Mouse (Mus musculus) embryo, embryonic 11.5 days (tissue): ENCODE data around the gene Cpsf3.
A peak's percentile ranks its signal among the peaks of the same experiment; 100 is the strongest.

ENCODE experiments used
- DNase-seq: peaks from one replicate; pipeline ENCODE4 v3.0.0-alpha.2; 2012; ENCODE audit warnings: low read depth, low spot score

The Cpsf3 gene

DNA sequence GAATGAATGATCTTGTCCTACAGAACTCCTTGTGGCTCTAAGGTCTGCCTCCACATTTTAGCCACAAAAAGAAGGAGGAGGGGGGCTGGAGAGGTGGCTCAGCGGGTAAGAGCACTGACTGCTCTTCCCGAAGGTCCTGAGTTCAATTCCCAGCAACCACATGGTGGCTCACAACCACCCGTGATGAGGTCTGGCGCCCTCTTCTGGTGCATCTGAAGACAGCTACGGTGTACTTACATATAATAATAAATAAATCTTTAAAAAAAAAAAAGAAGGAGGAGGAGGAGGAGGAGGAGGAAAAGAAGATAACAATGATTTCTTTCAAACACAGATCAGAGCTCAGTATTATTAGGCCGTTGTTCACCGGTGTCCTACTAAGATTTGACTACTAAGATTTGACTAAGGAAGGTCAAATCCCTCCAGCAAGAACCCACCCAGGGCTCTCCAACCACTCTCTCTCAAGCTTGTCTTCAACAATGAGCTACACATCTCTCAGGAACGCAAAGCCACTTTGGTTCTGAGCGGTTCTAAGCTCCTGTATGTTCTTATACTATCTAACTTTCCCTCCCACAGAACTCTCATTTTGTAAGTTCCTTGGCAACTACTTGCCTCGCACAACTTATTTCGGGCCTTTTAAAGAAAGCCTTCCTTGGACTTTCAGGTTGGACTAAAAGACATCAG lies at the start of gene Cpsf3:
Gene Cpsf3 (plus strand): TSS at position 631 of the 681 bp plus-strand sequence.
- DNase-seq = no peak

DNA sequence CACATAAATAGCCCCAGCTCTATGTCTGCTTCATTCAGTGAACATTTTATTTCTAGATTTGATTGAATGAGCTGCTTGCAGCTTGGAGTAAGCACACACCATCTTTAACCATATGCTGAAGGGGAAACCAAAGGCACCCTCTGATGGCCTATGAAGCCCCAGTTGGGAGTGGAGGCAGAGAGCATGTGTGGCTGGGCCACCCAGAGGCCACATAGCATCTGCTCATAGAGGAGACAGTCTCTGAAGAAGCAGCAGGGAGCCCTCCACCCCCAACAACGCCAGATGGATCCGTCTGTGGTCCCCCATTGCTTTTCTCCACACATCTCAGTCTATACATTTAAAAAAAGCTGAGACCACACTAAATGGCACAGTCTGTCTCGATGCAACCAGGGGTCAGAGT lies 43.2 kb upstream of the Cpsf3 start:
- no peak for DNase-seq

DNA sequence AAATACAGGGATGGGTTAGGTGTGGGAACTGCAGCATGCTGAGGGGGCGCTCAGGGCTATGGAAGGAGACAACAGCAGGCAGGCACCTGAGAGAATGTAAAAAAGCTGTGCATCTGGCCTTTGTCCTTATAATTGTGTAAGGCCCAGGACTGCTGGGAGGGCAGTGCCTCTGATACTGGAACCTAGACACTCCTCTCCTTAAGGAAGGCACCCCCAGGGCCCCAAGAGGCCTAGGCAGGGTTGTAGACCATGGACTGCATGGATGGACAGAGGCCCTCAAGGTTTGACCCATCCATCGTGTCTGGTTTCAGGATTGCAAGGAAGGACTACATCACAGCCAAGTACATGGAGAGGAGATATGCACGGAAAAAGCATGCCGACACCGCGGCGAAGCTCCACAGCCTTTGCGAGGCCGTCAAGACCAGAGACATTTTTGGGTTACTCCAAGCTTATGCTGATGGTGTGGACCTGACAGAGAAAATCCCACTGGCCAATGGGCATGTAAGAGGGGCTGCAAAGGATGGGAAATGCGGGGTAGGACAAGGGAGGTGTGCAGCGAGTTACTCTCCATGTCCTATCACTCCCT lies 40.7 kb upstream of the Cpsf3 start:
- no peak for DNase-seq

DNA sequence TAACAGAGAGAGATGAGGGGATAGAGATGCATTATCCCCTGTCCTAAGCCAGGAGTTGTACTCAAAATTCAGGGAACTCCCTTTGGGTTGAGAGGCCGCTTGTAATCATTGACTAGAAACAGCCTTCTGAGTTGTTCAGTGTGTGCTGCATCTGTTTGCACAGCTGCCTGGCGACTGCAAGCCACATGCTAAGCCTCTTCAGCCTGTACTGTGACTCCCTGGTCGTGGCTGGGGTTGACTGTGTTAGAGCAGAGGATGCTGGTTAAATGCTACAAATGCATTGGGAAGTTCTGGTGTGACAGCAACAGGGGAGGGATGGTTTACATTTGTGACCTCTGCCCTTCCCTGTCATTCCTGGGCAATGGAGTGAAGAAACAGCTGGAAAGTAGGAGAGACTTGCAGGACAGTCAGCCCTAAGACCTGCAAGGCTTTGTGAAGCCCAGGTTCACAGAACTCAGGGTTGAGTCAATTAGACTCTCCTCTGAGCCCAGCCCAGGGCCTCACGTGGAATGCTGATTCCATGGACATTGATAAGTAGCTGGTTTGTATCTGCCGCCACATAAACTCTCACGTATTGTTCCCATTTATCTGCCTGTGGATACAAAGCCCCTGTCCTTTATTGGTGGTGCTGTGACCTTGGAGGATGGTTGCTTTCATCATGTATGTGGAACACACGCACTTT lies 37.3 kb upstream of the Cpsf3 start:
- no peak for DNase-seq

DNA sequence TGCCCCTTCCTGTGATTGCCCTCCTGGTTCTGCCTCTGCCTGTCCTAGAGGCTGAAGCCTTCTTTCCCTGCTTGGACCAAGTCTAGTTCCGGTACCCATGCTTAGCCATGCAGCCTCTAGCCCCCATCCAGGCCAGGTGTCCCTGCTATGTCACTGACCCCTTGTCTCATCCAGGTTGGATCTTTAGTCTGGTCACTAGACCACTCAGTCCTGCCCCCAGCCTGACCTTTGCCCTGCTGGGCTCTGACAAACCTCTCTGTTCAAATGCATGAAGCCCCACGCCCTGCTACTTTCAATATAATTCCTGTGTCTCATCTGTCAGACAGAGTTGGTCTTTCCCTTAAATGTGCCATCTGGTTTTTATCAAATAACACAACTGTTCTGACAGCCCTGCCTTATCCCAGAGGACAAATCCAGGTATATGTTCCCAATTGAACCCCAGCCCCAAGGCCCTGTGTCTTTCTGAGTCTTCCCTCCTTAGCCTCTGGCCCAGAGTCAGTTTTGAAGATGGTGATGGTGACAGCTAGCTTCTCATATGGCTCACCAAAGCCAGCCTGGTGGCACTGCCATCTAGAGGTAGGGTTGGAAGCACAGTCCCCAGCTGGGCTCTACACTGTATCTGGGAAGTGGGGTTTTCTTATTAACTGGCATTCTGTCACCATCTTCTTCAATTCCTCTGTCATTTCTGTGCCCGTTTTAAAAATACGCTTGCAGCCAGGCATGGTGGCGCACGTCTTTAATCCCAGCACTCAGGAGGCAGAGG lies 24.5 kb upstream of the Cpsf3 start:
- DNase-seq = no peak

DNA sequence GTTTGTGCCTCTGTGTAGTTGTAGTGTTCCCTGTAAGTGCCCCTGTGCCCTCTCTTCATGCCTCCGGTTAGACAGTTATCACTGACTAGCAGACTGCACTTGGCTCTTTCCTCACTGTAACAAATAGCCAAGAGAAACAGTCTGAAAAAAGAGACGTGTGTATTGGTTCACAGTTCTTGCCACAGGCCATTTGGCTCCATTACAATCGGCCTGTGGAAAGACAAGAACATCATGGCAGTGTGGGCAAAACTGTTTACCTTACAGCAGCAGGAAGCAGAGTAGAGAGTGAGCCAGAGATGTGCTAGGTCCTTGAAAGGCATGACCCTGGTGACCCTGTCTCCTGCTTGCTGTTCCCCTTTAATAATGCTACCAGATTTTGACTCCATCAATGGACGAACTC lies 23.7 kb upstream of the Cpsf3 start:
- DNase-seq = no peak

DNA sequence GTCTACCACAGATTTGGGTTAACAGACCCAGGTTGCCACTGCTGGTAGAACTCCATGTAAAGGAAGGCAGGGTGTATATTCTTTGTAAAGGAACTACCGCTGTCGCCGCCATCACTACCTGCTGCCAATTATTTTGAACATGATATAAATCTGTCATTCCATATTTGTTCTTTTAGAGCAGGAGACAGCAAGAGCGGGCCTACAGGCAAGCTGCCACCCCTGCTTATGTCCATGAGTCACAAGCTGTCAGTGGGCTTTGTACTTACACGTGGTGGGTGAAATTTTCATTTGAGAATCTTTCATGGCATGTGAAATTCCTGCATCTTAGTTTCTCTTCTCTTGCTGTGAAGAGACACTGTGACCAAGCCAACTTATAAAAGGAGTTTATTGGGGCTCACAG lies 21.9 kb upstream of the Cpsf3 start:
- DNase-seq = no peak

DNA sequence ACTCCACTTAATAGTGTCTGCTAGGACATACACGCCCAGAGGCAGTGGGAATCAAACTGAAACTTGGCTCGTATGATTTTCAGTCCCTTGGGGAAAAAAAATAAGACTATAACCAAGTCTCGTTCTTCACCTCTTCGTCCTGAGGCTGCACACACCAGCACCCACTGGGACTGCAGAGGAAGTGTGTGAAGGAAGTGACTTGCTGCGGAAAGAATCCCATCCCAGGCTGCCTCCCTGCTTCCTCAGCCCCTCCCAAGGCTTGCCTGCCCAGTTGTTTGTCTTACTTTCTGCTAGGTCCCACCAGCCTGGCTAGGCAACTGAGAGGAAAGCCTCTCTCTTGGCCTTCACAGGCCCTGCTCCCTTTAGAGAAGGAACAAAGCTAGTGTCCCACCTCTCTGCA lies 20.9 kb upstream of the Cpsf3 start:
- DNase-seq = no peak

DNA sequence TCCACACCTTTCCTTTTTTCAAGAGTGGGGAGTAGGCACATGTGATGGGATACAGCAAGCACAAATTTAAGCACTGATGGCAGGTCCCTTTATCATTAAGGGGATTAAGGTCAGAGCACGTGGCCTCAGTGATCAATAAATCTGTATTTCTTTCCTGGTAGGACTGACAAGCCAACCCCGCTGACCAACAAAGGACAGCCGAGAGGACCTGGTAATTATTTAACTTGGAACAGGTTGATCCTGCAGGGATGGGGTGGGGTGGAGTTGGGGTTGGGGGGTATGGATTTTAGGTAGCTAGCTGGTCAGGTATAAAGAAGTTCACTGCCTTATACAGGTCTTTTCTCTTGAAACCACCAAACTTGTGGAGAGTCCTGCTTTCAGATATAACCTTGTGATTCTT lies 20.2 kb upstream of the Cpsf3 start:
- DNase-seq = no peak

DNA sequence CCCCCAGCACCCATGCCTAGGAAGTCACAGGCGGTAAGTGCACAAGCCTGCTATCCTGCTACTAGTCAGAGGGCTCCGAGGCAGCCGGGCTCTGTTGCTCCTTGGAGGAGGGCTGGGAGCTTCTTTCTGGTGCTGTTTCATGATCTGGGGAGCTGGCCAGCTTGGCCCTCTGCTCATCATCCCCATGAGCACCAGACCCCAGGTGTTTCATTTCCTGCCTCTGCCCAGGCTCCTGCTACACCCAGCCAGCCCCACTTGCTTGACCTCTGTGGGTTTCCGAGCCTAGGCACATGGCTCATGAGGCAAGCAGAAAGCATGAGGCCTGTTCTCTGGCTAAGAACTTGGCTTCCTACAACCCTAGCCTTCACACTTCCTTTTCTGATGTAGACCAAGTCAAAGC lies 19.7 kb upstream of the Cpsf3 start:
- DNase-seq = no peak

DNA sequence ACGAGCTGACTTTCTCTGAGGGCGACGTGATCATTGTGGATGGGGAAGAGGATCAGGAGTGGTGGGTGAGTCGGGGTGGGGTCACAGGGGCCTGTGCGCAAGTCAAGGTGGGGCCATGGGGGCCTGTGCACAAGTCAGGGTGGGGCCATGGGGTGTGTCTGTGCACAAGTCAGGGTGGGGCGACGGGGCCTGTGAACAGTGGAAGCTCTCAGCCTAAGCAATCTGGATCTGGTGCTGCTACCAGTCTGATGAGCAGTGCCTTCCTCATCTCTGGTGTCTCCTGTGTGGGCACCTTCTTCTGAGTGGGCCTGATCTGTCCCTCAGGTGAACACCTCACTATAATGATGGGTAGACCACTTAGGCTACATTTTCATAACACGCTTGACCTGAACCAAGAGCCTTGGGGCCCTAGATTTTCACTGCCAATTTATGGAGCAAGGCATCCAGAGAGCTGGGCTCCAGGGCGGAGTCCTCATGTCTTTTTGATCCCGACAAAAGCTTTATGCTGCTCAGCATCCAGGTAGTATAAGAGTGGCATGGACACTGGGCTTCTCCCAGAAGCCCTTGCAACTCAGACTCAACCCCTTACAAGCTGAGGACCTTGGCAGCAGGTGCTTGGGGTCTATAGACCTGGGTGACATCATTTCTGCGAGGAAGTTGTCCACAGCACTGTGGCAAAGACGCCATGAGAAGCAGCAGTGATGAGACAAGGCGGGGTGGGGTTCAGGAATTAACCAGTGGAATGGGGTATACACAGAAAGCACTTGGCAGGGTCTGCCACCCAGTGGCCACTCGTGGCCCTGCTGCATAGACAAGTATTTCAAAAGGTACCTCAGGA lies 19.0 kb upstream of the Cpsf3 start:
- peak; percentile 34 for DNase-seq

DNA sequence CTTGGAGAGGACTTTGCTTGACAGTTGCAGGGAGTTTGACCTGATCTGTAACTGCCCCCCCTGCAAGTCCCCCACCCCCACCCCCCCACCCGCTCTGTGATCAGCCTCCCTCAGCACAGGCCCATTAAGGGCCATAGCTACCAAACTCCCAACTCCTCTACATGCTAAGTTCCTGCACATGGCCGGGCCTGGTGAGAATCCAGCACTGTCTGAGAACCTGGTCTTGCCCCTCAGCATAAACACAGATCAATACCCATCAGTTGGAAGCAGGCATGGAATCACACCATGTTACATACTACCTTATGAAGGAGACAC lies 18.4 kb upstream of the Cpsf3 start:
- DNase-seq = no peak

DNA sequence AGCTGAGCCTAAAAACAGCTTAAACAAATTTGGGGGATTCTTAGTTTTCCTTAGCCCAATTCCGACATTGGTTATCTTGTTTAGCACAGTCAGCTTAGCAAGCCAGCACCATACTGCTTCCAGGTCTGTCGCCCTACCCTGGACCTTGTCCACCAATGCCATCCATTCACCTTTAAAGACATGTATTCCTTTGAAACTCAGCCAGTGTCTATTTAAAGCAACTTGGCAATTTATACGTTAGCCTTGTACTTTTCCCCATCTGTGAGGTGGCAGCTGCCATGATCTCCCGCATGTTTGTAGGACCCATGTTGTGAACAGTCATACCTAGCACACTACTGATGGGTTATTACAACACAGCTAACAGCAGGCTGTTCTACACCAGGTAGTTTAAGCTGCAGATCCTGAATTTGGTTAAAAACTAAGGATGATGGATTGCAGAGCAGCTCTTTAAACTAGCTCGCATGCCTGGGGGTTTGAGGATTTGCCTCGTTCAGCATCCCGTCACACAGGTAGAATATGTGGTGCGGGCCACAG lies 17.0 kb upstream of the Cpsf3 start:
- no peak for DNase-seq

DNA sequence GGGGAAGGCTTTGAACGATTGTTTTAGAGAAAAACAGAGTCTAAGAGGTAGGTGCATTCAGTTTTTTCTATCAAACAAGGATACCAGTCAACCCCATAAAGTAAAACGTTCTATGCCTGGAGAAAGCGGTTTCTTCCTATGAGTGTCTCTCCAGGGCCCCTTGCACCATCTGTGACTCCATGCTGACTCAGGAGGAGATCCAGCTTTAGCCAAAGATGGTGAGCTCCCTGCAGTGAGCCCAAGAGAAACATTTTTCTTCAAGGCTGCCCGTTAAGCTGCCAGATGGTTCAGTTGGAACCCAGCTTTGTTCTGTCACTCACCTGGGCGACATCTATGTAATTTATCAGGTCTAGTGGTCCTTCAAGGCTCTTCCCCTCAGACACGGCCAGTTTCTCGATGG lies 10.7 kb upstream of the Cpsf3 start:
- no peak for DNase-seq

DNA sequence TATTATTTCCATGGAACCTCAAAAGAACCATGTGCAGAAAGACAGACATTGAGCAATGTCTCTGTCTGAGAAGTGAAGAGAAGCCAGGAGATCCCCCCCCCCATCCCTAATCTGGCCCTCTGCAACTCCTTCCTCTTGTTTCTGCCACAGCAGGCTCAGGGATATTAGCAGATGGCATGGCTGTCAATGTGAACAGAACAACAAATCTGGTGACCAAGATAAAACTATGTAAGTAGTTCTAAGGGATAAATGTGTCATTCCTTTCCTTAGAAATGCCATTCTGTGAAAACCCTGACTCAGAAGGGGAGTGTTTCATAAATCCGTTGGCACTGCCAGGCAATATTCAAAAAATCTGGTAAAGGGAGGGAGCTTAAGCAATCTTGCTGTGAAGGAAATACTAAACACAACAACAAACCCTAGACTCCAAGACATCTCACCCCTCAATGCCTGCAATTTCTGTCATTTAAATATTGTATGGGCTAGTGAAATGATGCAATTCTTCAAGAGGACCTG lies 7.8 kb upstream of the Cpsf3 start:
- DNase-seq = no peak

DNA sequence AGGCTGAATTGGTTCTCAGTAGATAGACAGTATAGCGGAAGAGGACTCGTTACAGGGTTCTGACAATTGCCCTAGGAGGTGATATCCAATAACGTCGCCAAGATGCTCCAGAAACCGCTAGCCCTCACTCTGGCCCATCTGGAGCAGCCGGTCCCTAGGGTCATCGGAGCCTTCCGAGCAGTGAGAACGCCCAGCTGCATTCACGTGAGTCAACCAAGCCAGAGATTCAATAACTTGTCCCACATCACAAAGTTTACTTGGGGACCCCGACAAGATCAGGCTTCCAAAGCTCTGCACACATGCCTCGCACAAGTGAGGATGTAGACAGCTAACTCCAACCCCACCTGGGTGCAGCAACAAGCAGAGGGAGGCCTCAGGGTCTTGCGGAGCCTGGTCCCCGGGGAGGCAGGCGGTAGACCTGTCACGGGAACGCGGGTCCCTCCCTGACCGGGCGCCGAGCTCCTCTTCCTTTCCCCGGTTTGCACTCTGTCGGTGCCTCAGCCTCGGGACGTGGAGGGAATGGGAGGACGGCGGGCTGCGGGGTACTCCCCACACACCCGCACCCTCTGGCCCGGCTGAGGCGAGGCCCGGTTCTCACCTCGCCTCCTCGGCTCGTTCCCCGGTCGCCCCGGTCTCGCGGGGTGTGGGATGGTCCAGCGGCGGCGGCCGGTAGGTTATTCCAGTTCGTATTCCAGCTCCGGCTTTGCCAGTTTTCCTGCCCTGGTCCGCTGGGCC lies 484 bp downstream of the Cpsf3 start:
- DNase-seq = no peak

DNA sequence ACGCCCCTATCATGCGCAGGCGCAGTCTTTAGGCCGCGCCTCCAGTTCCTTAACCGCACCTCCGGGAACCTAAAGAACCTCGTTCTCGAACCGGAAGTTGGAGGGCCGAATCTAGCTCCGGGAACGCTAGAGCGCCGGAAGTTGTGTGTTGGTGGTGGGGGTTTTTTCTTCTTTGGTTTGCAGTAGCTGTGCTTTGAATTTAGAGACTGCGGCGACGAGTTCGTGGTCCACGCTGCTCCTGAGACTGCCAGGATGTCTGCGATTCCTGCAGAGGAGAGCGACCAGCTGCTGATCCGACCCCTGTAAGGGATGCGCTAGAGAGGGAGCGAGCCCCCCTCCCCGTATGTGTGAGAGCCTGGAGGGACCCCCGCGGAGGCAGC lies 1.0 kb downstream of the Cpsf3 start, which contains the start of gene Itgb1bp1:
Gene Itgb1bp1 (minus strand): TSS at position 42 of the 380 bp plus-strand sequence.
- DNase-seq = peak; percentile 98

DNA sequence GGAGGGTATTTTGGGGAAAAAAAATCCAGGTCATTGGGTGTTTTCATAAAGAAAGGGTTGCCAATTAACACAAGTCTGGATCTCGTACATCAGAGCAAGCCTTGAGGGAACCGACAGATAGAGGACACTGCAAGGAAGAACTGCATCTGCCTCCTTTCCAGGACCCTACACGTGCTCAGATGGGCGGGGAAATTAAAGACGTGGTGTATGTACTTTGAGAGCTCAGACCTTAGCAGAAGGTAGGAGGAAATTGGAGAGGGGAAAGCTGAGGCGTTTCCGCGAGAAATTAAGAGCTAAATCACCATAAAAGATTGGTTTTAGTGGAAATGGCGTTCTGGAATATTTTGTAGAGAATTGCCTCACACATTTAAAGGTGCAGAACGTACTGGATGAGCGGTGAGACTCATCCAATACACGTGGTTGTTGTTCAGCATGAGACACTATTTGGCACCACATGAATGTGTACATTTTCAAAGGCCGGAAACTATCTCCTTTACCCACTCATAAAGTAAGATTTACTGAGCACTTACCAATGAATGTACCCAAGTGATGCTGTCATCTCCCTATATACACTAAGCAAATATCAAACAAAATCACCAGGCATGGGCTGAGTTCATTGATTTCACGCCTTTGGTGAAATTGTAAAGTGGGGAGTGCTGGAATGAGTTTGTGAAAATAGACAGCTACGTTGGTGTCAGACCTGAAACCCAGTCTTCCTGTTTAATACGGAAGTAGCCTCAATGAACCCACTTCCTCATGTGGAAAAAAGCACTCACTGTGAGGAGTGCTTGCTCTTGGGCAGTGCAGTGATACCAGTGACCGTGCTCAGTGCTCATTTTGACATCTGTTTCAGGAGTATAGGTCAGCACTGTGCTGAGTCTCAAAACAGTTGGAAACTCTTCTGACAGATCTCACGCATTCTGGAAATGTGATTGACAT lies 1.8 kb downstream of the Cpsf3 start:
- DNase-seq = no peak

DNA sequence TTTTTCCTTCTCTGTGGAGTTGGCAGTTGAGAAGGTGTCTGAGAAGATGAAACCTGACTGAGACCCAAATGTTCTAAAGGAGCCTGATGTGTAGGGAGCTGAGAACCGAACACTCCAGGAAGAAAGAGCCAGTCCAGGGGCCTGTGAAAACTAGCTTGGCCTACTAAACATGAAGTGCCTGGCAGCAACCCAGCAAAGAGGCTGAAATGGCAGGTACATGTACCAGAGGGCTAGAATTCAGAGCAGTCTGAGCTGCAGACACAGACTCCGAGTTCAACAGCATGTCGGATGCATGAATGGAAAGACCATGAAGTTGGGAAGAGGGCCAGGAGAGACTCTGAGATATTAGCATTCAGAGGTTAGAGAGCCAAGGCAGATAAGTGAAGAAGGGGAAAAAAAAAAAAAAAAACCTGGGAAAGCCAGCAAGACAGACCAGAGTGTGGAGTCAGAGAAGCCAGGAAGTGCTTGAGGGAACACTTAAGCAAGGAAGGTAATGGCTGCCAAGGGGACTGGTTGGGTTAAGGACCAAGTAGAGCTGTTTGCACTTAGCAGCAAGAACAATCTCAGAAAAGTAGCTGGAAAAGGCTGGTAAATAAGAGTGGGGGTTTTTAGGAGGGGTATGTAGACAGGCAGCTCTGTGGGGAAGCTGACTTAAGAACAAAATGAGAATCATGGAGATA lies 3.7 kb downstream of the Cpsf3 start:
- no peak for DNase-seq
